Mouse (Mus musculus) adrenal gland, postnatal 25 days (tissue): ENCODE data around the gene Shisa6. TPM values are rescaled to one million over a fixed set of nuclear protein-coding genes. Genes with fewer than 3 reads are reported as not detected.

Source experiments
- DNase-seq: peaks from one replicate; pipeline ENCODE4 v3.0.0; 2021; ENCODE audit warnings: mixed read lengths
- long read RNA-seq: library from polyadenylated mRNA; stranded (forward); transcript quantifications from one replicate; pipeline ENCODE4 v2.0.0, GENCODE M21; 2021
- total RNA-seq: library from RNA; stranded (reverse); gene quantifications from 2 replicates; pipeline ENCODE4 v1.2.3, GENCODE M21; 2021

Gene Shisa6
- total RNA-seq = 0.14 and 0.58 TPM in 2 replicates
- long read RNA-seq = 0 reads

DNA sequence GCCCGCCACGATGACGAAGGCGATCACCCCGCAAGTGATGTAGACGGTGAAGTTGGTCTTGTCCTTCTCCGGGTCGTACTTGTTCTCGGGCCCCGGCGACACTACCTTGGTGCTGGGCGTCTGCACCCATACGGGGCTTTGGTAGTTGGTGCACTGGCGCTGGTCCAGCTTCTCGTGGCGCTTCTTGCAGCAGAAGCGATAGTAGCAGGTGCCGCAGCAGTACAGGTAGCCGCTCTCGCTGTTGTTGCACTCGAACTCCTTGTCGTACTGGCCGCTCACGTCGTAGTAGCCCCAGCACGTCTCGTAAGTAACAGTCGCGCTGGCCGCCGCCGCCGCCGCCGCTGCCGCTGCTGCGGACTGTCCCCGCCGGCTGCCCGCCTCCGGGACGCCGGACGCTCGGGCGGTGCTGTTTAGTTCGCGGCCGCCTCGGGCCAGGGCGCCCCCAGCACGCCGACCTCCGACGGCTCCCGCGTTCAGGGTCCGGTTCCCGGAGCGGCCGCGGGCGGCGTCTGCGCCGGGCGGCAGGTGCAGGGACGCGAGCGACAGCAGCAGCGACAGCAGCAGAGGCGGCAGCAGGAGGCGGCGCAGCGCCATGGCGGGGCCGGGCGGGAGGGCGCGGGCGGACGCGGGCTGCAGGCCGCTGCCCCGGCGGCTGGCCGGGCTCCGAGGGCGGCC, at the start of gene Shisa6:
TSS of gene Shisa6 (minus strand) at position 594 of the 675 bp plus-strand sequence.
- peak; percentile 18 for DNase-seq

DNA sequence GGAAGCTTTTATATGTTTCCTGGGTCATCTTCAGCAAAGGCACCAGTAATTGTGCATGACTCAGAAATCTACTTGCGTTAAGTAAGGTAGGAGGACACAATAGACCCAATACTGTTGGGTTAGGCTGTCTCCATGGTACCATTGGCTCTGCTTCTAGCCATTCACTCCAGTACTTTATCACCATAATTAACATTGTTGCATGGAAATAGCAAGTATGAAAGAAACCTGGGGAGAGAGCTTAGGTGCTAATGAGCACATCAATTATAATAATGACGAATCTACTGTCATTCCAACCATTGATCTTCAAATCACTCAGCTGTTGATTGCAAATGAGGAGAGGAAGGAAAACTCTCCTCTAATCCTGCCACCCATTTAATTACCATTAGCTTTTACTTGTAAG, 48.1 kb upstream of the Shisa6 start:
- DNase-seq = no peak

DNA sequence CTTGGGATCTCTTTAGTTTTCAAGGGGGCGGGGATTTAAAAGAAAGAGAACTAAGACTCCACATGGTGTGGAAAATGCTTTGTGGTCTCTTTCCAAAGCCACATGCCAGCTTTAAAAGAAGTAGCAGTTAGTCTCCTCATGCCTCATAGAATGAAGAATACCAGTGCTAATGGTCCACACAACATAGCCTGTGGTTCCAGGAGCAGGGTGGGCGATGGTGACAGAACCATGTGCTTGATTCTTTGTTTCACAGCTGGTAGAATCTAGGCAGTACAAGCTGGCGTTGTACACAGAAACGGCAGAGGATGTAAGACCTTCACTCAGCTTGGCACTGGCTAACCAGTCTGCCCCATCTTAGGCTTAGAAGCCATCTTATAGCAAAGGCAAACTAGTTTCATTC, 43.3 kb upstream of the Shisa6 start:
- DNase-seq = no peak

DNA sequence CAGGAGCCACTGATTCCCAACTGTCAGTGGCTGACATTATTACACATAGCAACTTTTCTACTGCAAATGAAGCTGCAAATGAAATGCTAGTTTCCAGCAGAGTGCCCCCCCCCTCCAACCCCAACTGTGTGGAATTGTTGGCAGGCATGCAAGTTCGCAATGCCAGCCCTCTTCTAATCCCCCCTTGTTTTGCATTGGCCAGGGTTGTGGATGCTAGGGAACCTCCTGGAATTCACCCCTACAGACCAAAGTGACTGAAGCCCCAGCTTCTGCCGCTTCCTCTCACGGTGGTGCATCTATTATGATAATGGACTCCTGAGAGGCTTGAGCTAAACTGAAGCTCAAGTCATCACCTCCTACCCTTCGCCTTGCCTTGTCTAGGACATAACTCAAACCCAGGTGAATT, 42.6 kb upstream of the Shisa6 start:
- DNase-seq = no peak

DNA sequence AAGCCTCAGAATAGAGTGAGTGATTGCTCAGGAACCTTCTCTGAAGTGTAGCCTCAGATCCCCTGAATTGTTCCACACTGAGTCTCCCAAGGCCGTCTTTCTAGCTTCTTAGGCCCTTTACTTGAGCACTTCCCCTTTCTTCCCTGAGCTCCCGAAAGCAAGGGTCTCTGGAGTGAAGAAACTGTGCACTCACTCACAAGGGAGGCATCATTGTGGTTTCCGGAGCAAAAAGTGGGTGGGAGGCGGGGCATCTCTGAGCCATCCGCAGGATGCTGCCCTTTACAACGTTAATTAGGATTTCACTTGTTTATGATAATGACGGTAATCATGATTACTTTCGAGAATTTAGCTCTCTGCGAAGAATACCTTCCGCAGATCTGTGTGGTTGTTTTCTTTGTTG, 41.6 kb upstream of the Shisa6 start:
- DNase-seq = no peak

DNA sequence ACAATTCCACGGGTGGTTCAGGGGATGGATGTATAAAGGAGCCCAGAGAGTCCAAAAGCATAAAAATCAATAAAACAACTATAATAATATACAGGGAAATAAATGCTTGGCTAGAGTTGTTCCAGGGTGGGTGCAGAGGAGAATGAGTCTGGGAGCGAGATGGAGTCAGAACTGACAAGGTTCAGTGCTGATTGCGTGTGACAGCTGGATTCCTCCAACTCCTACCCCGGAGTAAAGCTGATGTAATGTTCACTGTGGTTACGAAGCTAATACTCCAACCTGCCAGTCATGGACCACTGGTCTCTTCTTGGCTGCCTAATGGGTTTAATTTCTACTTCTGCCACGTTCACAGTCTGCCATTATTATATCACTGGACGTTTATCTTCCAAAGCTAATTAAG, 36.5 kb upstream of the Shisa6 start:
- no peak for DNase-seq

DNA sequence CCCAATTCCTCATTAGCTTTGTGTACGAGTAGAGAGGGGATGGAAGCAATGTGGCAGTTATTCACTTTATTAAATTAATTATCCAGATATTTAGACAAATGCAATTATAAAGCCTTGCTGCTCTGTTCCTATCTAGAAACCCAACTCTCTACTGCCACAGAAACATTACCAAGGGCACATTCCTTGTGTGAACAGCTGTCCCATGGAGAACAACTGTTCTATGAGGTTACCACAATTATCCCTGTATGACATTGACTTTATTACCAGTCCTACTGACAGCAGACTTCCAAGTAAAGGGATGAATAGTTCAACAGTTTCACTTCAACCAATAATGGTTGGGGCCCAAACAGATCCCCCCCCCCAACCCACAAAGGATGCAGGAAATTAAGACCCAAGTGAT, 12.1 kb upstream of the Shisa6 start:
- no peak for DNase-seq

DNA sequence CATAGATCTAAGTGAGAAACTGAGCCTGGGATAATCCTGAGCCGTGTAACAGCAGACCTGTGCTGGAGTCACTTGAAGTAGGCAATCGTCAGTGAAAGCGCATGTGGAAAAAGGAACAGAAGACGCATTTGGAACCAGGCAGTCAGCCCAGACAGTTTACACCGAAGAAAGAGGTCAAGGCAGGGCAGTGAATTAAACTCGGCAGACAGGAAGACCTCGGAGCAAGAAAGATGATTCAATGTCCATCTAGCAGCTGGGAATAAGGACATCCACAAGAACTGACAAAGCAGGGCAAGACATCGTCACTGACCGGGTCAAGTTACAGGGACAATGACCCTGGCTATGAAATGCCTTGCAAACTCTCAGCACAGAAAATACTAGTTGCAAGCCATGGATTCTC, 10.1 kb upstream of the Shisa6 start:
- DNase-seq = peak; percentile 5

DNA sequence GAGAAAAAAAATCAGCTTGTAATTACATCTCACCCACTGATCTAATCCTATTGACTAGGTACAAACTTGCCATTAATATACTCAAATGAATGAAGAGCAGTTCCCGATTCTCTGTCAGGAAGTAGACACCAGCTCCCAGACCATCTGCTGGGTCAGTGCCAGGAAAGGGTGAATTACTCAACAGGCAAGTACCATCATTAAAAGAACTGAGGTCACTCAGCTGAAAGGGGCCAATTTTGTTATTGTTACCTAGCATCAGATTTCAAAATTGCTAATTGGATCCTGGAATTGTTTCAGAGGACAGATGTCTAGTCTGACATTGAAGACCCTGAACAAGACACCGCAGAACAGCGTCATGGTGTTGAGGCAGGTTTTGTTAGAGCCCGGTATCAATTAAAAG, 9.4 kb upstream of the Shisa6 start:
- DNase-seq = peak; percentile 20

DNA sequence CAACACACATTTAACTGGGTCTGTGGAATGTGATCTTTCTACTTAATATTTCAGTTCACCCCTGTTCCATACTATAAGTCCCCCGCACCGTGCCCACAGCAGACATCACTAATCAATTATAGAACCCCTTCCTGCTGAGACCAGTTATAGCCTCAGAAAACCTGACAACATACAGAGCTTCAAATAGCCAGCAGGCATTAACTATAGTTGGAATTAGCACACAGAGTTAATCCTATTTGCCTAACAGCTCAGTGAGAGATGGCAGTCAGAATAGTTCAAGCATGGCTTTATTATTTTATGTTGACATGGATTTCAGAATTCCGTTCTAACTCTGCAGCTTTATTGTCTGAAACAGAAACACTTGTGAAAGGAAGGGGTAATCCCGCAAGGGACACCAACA, 8.5 kb upstream of the Shisa6 start:
- no peak for DNase-seq

DNA sequence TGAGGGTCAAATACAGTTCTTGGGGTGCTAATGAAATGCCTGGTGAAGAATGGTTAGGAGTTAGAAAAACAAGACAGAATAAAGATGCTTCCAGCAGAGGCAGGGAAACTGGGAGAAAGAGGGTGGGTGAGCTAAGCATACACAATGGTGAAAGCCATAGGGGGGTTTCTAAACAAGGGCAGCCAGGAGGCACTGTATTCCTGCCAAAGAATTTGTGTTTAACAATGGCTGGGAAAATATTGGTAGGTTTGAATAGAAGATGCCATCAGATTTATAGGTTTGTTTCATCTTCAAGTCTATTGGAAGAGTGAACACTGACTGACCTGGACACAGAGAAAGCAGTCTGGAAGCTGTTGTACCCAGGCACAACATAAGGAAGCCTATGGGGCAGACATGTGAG, 2.4 kb upstream of the Shisa6 start:
- DNase-seq = no peak

DNA sequence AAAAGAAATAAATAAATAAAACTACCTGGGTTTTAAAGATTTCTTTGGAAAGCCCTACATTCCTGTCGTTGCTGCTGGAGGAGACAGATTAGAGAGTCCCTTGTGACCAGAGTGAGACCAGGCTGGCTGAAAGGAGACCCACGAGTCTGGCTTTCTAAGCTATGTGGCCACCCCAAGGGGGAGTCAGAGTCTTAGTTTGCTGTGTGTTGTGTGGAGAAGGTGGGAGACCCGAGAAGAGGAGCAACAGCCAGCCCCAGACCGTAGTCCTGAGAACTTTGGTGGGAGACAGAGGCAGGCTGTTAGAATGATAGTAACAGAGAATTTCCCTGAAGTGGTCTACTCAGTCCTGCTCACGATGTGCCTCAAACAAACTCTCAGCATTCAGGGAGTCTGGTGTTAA, 1.6 kb upstream of the Shisa6 start:
- no peak for DNase-seq

DNA sequence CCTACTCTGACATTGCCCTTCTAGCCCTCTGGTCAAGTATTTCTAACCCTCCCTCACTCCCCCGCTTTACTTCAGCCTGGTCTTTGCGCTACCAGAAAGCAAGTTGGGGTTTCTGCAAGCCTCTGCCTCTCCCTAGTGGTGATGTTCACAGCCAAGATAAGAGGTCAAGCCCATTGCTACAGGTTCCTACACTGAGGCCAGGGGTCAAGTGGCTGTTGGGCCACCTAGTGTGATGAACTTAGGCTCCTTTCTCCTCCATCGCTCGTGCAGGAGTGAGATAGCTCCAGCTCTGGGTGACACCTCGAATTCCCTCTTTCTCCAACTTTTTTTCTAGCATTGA, 1.2 kb upstream of the Shisa6 start:
- DNase-seq = no peak

DNA sequence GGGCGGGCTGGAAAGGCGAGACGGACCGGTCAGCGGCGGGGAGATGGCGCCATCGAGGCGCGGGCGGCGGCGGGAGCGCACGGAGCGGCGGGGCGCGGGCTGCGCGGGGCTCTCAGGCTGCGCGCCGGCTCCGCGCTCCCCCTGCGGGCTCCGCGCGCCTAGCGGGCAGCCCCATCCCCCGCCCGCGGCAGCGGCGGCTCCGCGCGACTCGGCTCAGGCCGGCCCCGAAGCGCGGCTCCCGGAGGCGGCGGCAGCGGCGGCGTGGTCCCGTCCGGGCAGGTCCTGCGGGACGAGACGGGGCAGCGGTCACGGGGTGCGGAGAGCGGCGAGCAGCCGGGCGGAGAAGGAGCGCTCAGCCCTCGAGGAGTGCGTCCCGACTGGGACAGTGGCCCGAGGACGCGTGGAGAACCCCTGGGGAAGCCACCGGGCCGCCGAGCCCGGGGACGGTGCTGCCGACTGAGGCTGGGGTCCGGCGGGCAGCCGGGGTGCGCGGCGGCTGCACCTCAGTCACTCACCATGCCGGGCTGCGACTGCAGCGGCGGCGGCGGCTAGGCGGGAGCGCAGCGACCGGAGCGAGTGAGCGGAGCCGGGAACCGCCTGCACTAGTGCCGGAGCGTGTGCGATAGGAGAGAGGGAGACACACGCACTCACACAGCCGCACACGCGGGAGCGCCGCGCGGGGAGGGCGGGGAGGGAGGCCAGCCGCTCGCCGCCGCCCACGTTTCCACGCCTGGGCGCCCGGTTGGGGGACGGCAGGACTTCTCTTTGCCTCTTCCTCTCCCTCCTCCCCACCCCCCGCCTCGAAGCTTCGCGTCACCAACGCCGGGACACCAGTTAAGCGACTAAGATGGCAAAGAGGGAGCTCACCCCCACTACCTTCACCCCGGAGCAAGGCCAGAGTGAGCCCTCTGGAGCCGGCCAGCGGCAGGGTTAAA, 549 bp upstream of the Shisa6 start:
- peak; percentile 16 for DNase-seq

DNA sequence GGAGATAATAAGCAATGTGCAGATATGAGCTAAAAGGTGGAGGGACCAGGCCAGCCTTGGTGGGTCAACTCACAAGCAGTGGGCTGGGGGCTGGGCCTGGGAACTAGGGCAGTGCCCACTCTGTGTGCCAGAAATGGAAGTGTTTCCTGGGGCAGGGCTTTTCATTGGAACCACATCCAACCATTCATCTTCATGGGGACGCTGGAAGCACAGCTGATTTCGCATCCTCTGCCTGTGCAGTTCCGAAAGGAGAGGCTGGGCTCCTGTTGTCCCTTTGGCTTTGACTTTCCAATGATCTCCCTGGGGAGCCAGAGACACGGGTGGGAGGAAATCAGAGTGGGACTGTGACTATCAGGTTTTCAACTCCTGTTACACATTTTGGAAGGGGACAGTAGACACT, 1.5 kb downstream of the Shisa6 start:
- no peak for DNase-seq

DNA sequence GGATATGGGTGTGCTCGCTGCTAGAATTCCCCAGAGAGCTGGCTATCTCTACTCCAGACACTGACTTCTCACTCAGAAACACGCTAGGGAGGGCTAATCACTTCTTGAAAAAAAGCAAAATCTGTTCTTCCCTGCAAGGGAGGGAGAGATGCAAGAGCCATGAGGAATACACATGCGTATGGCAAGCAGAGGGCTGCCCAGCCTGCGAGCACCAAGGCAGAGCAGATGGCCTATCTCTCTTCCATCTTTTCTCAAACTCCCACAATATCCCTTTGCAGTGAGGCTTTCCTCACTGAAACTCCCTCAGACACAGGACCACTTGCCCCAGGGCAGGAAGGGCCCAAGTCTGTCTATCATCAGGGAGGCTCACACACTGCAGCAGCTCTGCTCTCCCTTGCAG, 3.4 kb downstream of the Shisa6 start:
- no peak for DNase-seq

DNA sequence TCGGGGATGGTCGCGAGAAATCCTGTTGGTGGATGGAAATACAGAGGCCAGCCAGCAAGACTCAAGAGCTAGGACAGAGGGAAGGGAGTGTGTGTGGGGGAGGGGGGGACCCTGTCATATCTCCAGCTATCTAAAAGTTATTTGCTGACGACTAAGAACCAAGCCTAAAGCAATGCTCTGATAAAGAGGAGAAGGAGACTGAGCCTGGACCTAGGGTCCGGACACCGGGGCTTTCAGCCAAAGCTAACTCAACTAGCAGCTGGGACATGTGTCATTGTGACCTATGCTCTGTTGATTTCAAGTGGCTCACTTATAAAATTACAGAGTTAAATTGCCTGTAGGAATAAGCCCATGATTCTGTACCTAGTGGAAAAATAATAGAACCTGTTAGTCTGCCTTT, 6.4 kb downstream of the Shisa6 start:
- no peak for DNase-seq

DNA sequence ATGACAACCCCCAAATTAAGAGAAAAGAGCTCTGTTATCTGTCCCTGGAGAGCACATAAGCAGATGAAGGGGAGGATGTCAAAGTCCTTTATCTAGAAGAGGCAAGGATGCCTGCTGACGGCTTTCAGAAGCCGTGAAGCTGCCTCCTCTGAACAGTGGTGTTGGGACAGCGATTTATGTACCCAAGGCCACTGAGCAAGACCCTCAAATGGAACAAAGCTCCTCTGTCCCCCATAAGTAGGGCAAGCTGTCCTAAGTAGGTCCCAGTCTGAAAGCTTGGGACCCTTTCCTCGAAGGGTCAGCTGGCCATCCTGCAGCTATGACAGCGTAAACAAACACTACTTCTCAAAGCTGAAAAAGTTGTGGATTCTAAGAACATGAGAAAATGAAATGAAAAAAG, 11.4 kb downstream of the Shisa6 start:
- no peak for DNase-seq

DNA sequence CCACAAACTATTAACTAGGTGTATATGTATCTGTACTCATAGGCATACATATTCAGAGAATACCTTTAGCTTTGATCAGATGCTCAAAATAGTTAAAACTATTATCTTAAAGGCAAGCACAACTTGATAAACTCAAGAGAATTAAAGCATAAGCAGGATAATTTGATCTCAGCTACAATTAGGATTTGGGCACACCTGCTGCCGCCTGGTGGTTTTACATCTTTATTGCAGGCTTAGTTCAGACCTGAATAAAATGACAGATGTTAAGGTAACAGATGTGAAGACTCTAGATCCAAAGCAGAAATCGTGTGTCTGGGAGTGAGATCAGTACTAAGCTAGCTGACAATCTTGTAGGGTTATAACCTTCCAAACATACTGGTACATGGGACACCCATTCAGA, 24.8 kb downstream of the Shisa6 start:
- DNase-seq = no peak

DNA sequence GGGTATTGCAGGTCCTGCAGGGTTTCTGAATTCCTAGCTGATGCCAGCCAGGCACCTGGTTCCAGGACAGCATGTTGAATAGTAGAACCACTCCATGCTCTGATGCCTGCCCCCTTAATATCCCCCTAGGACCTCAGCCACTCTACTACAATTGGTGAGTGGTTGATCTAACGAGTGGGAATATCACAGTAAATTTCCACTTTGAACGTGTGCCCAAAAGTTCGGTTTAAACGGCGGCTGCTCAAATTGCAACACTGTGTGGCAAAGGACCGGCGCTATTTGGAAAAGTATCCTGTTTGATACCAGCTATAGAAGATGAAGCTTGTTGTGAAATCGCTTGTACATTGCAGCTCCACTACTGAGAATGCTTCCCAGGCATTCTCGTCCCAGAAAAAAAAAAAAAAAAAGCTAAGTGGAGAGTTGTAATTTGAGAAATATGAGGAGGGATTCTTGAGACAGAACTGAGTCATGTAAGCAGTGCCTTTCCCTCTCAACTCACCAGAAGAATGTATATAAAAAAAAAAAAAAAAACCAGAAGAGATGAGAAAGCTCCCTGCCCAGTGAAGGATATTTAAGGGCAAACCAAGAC, 26.8 kb downstream of the Shisa6 start:
- no peak for DNase-seq

DNA sequence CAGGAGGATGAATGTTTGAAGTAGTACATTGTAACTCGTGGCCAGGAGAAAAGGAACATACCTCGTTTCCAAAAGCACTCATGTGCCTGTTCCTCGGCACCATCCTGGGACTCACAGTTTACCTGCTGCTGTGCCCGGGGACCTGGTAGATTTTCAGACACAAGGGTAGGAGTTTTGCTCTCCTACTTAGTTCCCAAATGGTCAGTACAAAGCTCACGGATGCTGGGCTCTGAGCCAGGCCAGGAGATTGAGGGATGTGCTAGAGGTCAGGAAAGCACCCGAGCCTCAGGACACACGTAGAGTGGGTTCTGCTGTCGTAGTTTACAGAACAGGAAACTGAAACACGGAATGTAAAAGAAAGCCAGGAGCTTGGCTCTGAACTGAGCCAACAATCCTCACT, 29.5 kb downstream of the Shisa6 start:
- DNase-seq = no peak

DNA sequence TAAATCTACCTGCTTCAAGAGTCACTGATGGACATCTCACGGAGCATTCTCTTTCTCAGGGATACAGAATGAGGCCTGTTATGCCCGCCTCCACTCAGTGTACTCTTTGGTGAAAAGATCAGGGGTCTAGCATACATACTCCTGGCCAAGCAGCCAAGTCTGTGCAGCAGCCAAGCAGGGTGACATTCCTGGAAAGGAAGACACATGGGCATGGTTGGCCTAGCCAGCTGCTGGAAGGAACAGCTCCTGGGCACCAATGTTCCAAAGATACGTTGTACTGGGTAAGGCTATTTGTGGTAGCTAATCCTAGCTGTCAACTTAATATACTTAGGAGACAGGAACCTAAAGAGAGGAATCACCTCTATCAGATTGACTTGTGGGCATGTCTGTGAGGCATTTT, 31.4 kb downstream of the Shisa6 start:
- DNase-seq = no peak

DNA sequence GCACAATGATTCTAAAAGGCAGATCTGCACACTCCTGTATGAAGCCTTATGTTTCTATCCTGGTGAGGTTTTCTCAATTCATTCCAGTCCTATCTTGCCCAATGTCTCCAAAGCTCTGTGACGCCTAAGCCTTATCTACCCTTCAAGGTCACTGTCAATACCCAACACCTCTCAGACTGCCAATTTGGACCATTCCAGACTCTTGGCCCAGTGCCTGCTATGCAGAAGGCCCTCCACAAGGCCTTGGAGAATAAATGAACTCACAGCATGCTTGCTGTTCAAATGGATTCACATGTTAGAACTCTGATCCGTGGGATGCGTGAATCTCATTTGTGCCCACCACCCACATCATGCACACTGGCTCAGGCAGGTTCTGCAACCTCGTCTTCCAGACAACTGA, 38.0 kb downstream of the Shisa6 start:
- peak; percentile 44 for DNase-seq

DNA sequence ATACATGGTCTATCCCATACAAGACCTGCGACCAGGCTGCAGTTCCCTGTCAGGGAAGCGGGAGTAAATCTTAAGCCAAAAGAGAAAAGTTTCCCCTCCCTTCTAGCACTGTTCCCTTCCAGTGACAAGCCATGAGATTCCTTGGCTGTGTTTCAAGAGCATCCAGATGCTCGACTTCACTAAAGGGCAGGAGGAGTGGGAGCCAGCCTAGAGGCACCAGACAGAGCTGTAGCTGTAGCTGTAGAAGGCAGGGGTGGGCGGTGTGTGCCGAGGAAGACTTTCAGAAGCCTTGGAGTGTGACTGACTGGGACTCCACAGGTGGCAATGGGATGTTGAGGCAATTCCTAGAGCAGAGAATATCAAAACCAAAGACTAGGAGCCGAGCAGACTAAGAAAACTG, 43.3 kb downstream of the Shisa6 start:
- DNase-seq = no peak
